Mouse (Mus musculus) spleen, postnatal 4 days (tissue): ENCODE measurements around the gene Cacna2d4.
A peak's percentile ranks its signal among the peaks of the same experiment; 100 is the strongest.

Experiments
- DNase-seq, 2 experiments: peaks; one replicate each; pipeline ENCODE4 v3.0.0; 2022; ENCODE audit warnings: low spot score in 2 of 2

Cacna2d4 gene

DNA sequence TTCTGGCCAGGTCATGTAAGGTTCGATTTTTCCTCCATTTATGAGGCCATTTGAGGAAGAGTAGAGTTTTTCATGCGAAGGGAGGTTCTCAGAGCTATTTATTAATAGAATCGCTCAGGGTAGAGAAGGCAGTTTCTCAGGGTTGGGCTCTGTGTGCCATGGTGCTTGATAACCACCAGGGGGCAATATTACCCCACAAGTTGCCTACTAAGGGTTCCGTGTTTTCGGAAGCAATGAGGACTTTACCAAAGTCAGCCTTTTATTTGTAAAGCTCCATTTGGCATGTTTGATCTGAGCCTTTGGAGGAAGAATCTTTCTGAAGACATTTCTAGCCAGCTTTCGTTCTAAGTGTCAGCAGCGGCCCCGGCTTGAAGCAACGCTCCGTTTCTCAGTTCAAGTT, 16.0 kb upstream of the Cacna2d4 start:
- DNase-seq, result no peak

DNA sequence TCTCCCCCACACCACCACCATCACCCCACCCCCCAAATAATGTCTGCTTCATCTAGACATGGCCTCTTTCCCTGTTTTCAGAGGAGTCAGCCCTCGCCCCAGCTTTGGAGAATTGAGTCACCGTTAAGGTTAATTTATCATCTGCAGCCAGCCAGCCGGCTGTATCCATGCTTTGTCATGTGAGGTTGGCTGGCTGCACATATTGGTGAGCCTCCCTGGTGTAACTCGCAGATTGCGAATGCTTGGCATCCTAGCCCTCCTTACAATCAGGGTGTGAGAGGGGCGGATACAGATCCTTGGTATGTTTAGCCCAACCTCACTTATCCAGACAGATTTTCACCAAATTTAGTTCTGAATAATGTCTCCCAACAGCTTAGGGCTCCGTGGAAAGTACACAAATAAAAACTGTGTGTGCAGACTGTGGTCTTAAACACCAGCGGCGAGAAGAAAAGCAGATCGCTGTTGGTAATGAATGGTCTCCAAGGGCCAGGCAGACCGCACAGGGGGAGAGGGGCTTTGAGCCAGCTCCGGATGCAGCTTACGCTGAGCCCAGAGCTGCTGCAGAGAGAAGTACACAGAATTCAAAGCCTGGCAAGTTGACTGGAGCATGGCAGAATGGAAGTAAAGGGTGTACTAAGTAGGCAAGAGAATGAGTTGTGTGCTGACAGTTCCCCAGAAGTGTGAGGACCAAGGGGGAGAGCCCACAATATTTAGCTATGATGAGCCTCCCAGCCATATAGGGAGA, 11.7 kb upstream of the Cacna2d4 start:
- DNase-seq, result peak in 1 of 2 experiments; percentile 57

DNA sequence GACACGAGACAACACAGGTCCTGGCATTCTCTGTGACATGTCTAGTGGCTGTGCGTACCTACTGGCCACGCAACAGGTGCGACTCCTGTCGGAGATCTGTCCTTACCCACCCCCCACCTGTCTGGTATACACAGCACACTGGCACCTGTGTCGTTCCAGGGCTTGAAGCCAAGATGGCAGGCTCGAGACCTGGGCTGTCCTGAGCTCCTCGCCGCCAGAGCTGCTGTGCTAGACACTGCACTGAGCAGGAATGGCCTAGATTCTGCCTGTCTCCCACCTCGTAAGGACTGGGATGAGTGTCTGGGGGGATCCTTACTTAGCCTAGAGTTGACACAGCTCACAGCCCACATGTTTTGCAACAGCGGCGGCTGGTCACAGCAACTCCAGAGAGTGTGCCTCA, 11.1 kb upstream of the Cacna2d4 start:
- no peak for DNase-seq

DNA sequence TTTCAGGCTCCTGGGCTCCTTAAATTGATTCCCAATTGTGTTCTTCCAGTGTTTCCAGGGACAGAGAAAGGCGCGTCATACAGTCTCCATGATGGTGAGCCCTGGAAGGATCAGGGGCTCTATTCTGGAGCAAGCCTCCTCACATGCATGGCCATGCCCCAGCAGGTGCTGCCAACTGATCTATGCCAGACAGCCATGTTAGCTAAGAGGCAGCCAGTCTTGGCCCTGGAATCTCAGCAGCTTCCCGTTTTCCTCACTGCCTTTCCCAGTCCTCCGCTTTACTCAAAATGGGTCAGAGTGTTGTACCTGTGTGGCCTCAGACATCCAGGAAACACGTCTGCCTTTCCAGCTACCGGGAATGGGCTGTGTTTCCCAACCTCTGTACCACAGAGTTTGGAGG, 10.6 kb upstream of the Cacna2d4 start:
- DNase-seq, result peak in 1 of 2 experiments; percentile 48

DNA sequence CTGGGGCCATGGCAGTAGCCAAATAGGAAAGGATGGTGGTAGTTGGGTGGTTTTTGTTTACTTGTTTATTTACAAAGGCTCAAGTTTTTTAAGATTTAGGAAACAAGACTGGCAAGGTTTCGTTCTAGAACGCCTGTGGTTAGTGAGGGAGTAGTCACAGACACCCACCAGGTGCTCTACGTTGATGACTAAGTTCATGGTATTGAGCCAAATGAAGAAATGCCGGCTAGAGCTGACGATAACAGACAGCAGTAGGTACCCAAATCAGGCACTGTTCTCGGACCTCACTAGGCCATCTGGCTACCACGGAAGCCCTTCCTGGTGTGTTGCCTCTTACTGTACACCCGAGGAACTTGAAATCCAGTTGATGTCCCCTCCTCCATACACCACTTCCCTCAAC, 9.3 kb upstream of the Cacna2d4 start:
- no peak for DNase-seq

DNA sequence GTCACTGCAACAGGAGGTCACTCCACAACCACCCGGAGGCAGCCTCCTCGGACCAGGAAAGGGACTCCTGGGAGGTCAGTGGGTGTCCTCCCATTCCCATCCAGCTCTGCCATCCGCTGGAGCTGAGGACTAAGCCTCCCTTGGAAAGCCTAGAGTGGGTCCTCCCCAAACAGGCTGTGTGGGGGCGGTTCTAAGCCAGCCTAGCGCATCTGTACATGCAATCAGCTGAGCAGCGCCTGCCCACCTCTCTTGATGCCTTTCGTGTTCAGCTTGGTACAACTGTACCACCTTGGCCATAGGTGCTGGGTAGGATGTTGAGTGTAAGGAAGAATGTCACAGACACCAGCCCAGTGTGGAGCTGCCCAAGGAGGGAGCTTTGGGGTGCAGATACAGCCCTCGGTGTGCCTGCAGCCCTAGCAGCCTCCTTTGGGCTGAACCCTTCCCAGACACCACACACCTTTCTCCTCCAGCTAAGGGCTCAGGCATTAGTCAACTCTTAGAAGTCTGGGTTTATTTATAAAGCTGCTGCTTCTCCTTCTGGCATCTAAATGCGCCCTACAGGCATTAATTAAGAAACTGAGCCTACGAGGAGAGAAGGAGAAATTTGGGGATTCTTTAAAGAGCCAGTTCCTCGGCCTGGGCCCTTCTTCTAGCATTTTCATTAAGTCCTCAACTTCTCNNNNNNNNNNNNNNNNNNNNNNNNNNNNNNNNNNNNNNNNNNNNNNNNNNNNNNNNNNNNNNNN, 7.3 kb upstream of the Cacna2d4 start:
- no peak for DNase-seq

DNA sequence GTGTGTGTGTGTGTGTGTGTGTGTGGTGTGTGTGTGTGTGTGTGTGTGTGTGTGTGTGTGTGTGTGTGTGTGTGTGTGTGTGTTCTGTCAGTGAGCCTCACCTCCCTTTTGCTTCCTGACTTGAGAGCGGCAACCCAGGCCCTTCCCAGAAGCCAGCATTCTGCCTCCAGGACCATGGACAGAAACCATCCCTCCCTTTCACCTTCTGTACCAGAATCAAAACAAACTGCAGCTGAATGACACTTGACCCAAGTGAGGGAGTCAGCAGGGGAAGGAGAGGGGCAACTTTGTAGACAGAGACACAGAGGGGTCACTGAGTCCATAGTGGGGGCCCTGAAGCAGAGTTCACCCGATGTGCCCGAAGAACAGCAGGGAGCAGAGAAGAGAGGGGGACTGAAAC, 3.3 kb upstream of the Cacna2d4 start:
- peak in 1 of 2 experiments; percentile 44 for DNase-seq

DNA sequence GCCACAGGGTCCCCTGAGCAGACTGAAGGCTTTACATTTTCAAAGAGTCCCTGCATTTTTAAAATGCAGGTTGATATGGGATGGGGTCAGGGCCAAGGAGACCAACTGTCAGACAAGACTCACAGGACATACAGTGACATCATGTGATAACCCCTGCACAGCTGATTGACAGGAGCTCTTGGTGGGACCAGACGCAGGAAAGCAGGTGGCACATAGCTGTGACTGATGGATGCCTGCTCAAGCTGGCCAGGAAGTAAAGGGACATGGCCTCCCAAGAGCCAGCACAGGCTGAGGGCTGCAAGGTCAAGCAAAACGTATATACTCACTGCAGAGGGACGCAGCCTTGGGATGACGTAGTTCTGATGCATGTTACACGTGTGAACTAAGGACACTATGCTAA, 885 bp upstream of the Cacna2d4 start:
- DNase-seq, result no peak

DNA sequence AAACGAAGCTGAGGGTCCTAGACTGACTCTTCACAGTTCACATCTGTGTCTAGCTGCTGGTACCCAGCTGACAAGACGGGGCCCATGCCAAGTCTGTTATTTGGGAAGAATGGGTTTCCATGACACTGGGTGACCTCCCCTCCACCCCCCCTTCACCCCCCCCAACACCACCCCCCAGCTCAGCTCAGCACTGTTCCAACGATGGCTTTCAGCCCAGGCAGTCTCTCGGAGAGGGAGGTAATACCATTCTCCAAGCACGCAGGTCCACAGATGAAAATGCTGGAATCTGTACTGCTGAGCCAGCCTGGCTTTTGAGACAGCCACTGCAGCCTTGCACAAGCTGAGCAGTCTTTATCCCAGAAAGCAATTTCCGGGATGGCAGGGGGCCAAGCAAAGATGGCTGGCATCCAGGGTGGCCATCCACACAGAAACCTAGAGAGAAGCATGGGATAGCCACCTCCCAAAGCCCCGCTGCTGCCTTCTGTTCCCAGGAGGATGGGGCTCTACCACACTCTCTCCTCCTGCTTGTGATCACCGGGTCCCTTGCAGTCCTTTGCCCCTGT, 1.2 kb downstream of the Cacna2d4 start:
- no peak for DNase-seq

DNA sequence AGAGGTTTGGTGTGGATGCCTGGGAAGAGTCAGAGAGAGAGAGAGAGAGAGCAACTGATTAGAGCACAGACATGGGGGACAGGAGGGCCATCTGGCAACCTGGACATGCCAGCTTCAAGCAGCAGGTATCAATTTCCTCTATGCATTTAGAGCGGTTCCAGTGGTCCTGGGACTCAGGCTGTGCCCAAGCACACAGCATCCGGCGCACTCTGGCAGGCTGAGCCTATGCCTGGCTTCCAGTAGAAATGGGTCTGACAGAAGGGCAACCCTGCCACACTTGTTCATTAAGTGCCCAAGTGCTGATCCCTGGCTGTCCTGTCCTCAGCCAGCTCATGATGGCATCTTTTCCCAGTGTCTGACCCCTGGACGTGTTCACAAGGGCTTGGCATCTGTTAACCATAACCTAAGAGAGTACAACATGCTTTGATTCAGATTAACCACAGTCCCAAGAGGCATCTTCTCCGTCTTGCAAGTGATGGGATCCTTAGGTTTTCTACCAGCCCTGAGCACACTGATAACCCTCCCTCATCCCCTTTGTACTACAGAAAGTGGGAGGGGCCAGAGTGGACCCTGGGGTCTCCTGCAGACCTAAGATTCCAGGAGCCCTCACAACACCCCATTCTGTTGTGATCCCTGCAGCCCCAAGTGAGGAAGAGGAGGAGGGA, 3.1 kb downstream of the Cacna2d4 start:
- no peak for DNase-seq

DNA sequence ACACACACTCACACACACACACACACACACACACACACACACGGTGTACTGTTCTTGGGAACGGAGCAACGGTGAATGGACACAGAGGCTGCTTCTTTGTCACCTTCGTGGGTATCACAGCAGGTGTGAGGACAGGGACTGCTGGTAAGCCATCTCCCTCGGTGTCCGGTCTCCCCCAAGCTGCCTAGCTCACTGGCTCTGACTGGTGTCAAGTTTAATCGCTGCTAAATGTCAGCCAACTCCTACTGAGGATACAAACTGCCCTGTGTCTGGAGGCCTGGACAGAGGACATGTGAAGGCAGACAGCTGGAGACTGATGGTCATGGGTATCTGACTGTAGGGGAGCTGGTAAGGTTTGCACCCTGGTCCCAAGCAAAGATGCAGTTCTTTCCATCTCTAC, 3.9 kb downstream of the Cacna2d4 start:
- DNase-seq, result no peak

DNA sequence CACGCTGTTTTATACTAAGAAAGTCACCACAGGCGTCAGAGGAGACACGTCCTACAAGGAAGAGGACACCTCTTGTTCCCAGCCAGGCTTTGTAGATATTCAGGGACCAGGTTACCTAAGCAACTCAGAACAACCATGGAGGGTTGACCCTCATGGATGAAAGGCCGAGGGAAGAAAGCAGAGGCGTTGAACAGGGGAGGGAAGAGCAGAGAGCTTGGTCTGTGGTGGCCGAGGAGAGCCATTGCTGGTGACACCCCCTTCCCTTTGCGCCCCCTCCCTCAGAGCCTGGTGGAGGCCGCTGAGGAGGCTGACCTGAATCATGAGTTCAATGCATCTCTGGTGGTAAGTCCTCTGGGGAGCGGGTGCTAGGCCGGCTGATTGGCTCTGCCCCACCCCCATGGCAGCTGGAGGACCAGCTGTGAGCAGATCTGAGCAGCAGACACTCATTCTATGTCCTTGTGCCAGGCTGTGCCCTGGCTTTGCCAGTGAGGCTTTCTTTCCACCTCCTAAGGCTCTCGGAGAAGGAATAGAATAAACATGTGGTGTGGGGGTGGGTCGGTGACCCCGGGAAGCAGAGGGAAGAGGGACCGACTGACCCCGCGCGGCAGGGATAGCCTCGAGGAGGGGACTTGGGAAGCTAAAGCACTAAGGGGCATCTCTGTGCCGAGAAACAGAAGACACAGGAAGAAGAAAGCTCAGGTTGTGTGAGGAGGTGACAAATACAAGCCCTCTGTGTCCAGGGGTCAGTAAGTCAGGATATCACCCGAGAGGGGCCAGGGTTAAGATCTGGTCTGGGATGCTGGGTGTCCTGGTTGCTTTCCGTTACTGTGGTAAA, 4.8 kb downstream of the Cacna2d4 start:
- no peak for DNase-seq

DNA sequence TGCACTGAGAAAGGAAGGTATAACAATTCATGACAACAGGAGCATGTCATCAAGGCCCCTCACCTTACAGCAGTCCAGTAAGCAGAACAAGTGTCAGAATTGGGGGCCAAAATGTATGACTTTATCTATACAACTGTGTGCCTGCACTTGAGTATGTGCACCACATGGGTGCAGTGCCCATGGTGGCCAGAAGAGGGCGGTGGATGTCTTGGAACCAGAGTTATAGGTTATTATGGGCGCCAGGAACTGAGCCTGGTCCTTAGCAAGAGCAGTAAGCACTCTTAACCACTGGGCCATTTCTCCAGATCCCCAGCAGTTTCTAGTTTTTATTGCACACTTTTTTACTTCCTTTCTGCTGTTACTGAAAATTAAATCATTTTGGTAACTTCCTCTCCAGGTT, 9.8 kb downstream of the Cacna2d4 start:
- DNase-seq, result no peak

DNA sequence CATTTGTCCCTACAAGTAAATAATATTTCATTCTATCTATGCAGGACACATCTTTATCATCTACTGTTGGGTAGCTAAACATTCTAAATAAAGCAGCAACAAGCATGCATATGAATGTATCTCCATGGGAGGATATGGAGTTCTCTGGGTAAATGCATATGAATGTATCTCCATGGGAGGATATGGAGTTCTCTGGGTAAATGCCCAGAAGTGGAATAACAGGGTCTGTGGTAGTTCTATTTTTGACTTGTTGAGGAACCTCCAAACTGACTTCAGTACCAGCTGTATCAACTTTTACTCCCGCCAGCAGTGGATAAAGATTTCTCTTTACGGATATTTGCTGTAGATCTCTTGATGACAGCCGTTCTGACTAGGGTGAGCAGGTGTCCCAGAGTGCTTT, 12.3 kb downstream of the Cacna2d4 start:
- no peak for DNase-seq

DNA sequence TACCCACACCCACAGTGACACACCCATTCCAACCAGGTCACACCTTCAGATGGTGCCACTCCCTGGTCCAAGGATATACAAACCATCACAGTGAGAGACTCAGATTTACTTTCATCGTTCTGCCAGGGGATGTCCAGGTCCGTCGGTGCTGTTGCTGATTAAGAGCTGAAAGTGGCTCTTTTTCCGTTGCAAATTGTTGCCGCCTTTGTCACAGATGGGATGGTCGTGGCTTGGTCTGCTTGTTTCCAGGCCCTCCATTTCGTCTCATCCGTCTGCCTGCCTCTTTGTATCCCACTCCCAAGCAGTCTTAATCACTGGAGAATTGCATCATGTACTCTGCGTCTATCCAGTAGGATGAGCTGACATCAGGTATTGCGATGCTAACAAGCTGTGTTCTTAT, 13.4 kb downstream of the Cacna2d4 start:
- DNase-seq, result no peak

DNA sequence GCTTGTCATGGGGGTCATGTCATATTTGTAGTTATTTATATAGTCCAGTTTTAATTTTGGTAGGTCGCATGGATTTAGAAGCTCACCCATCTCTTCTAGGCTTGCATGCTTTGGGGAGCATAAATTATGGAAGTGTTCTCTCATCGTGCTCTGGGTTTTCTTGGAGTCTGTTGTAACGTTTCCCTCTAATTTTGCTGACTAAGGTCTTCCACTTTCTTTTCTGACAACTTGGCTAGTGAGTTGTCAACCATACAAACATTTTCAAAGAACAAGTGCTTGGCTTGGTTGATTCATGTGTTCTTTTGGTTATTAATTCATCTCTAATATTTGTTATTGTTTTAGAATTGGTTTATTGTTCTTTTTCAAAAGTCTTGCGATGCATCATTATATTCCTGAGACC, 15.4 kb downstream of the Cacna2d4 start:
- DNase-seq, result no peak

DNA sequence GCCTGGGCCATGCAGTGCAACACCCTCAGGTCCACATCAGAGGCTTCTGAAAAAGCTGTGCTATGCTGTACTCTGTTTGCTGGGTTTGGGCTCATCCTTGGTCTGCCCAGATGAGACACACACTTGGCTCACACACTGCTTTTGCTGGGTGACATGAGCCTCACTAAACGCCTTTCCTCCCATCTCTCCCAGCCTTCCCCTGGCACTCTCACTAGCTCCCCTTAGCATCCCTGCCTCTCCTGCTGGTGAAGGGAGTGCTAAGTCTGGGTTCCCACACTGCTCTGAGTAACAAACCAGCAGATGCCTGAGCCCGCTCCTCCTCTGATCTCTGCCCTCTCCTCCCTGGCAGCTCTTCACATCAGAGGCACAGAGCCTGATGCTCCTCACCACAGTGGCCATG, 40.4 kb downstream of the Cacna2d4 start:
- no peak for DNase-seq

DNA sequence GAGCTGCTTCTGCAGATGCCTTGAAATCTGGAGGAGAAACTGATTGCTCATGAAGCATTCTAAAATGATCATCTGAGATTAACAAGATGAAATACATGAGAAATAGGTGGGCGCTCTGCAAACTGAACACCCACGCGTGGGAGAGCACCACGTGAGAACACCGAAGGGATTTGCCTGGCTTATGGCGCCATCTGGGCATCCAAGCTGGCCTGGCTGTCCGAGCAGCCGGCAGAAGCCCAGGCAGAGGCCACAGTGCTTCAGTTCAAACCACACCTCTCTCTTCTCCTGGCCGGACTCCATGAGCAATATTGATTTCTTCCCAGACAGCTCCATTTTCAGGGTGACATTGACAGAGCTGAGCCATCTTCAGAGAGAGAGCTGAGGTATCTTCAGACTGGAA, 44.4 kb downstream of the Cacna2d4 start:
- DNase-seq, result no peak

DNA sequence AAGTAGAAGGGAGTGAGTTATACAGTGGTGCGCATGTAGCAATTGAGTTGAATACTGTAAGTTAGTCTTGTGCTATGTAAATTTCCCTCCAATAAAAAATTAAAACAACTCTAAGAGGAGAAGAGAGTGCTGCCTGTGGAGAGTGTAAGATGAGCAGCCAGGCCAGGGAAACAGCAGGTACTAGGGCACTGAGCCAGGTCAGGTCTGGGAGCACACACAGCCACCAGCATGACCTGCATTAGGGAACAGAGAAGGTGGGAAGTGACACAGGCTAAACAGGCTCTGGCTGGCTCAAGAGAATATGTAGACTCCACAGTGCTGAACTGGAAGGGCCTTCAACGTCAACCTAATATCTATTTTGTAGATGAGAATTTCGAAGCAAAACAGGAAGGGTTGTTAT, 65.0 kb downstream of the Cacna2d4 start:
- DNase-seq, result no peak

DNA sequence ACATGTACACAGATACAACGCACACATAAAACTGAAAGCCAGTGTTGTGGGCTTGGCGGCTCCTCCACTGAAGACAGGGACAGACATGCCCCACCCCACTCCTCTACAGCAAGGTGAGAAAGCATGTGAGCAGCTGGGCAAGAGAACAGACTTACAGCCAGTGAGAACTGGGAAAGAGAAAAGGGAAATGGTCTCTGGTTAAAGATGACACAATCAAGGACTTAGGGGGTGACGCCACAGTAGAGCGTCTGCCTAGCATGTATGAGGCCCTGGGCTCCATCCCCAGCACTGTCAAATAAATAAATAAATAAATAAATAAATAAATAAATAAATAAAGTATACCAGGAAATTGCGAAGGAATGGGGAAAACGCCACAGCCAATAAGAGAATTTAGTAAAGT, 67.0 kb downstream of the Cacna2d4 start:
- DNase-seq, result no peak

DNA sequence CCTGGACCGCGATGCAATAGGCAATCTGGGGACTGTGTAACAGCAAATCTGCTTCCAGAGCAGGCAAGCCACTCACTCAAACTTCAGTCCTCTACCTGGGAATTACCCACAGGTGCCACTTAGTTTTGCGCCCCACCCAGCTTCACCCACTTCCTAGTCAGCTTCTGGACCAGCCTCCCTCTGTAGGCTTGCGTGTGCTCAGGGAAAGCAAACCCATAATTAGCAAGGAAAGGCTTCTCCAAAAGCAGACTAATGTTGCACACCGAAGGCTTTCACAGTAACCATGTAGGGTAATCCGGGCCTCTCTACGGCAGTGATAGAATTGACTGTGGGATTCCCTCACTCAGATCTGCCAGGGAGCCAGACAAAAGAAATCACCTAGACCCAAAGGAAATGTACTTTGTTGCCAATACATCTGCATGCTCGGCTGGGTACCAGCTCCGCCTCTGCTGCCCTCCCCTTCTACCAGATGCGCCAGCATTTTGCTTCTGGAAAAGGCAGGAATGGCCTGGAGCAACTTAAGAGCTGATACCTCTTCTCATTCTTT, 71.6 kb downstream of the Cacna2d4 start:
- no peak for DNase-seq
